Mouse (Mus musculus): ENCODE data around the gene Gm21887. TPM values are rescaled to one million over a fixed set of nuclear protein-coding genes. Genes with fewer than 3 reads are reported as not detected.
"Not testable (repeated sequence)": the region's sequence is repeated elsewhere in the genome, so short reads cannot be mapped to it uniquely, and the experiment has no call there.

Gm21887 gene
- total RNA-seq, 4 experiments from 2014 or later: 17.8 to 49.6 (median 29.3) TPM

DNA sequence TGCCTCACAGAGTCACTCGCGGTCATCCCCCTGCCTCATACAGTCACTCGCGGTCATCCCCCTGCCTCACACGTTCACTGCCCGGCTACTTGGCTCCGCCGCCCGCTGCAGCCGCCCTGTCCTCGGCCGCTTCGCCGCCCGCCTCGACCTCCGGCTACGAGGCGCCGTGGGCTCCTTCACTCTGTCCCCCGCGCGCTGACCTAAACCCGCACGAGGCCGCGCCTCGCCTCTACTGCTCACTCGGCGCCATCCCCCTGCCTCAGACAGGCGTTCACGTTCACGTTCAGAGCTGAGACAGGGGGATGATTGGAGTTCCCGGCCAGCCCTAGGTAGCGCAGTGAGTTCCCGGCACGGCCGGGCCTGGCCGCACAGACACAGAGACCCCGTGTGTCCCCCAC lies 12.0 kb upstream of the Gm21887 start:
- not testable (repeated sequence) for DNase-seq (ENCODE audit: low spot score)

DNA sequence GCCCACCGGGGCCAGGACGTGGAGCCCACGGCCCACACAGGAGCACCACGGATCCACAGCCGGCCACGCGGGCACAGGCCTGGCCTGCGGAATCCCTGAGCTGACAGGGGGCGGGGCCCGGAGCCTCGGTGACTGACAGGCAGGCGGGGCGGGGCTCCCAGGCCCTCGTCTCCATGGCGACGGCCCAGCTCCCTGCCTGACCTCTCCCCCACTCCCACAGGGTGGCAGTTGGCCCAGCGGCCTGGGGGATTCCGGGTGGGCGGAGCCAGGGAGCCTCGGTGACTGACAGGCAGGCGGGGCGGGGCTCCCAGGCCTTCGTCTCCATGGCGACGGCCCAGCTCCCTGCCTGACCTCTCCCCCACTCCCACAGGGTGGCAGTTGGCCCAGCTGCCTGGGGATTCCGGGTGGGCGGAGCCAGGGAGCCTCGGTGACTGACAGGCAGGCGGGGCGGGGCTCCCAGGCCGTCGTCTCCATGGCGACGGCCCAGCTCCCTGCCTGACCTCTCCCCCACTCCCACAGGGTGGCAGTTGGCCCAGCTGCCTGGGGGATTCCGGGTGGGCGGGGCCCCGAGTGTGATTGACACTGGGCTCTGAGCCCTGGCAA lies 11.5 kb upstream of the Gm21887 start:
- peak; percentile 98 for DNase-seq (ENCODE audit: low spot score)

DNA sequence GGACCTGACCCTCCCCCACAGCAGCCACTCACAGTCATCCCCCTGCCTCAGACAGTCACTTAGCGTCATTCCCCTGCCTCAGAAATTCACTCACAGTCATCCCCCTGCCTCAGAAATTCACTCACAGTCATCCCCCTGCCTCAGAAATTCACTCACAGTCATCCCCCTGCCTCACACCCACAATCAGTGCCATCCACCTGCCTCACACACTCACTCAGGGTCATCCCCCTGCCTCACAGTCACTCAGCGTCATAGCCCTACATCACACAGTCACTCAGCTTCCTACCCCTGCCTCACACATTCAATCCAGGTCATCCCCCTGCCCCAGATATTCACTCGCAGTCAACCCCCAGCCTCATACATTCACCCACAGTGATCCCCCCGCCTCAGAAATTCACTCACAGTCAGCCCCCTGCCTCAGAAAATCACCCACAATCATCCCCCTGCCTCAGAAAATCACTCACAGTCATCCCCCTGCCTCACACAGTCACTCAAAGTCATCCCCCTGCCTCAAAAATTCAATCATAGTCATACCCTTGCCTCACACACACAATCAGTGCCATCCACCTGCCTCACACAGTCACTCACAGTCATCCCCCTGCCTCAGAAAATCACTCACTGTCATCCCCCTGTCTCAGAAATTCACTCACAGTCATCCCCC lies 10.8 kb upstream of the Gm21887 start:
- DNase-seq (ENCODE audit: low spot score): not testable (repeated sequence)

DNA sequence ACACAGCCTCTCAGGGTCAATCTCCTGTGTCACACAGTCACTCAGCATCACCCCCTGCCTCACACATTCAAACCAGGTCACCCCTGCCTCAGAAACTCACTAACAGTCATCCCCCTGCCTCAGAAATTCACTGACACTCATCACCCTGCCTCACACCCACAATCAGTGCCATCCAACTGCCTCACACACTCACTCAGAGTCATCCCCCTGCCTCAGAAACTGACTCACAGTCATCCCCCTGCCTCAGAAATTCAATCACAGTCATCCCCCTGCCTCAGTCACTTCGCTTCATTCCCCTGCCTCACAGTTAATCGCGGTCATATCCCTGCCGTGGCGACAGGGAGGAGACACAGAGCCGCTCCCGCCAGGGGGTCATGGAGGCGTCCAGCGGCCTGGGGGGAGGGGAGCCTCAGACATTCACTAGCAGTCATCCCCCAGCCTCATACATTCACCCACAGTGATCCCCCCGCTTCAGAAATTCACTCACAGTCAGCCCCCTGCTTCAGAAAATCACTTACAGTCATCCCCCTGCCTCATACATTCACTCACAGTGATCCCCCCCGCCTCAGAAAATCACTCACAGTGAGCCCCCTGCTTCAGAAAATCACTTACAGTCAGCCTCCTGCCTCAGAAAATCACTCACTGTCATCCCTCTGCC lies 10.1 kb upstream of the Gm21887 start:
- not testable (repeated sequence) for DNase-seq (ENCODE audit: low spot score)

DNA sequence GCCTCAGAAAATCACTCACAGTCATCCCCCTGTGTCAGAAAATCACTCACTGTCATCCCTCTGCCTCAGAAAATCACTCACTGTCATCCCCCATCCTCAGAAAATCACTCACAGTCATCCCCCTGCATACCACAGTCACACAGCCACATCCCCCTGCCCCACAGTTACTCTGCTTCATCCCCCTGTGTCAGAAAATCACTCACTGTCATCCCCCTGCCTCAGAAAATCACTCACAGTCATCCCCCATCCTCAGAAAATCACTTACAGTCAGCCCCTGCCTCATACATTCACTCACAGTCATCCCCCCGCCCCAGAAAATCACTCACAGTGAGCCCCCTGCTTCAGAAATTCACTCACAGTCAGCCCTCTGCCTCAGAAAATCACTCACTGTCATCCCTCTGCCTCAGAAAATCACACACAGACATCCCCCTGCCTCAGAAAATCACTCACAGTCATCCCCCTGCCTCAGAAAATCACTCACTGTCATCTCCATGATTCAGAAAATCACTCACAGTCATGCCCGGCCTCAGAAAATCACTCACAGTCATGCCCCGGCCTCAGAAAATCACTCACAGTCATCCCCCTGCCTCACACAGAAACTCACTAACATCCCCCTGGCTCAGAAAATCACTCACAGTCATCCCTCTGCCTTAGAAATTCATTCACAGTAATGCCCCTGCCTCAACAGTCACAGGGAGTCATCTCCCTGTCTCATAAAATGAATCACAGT lies 9.4 kb upstream of the Gm21887 start:
- not testable (repeated sequence) for DNase-seq (ENCODE audit: low spot score)

DNA sequence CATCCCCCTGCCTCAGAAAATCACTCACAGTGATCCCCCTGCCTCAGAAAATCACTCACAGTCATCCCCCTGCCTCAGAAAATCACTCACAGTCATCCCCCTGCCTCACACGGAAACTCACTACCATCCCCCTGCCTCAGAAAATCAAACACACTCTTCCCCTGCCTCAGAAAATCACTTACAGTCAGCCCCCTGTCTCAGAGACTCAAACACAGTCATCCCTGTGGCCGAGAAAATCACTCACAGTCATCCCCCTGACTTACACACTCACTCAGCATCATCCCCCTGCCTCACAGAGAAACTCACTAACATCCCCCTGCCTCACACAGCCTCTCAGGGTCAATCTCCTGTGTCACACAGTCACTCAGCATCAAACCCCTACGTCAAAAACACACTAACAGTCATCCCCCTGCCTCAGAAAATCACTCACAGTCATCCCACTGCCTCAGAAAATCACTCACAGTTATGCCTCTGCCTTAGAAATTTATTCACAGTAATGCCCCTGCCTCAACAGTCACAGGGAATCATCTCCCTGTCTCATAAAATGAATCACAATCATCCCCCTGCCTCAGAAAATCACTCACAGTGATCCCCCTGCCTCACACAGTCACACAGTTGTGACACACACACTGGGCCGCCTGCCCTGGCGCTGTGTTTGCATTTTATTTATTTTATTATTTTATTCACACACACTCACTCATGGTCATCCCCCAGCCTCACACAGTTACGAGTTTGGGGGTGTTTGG lies 8.6 kb upstream of the Gm21887 start:
- not testable (repeated sequence) for DNase-seq (ENCODE audit: low spot score)

DNA sequence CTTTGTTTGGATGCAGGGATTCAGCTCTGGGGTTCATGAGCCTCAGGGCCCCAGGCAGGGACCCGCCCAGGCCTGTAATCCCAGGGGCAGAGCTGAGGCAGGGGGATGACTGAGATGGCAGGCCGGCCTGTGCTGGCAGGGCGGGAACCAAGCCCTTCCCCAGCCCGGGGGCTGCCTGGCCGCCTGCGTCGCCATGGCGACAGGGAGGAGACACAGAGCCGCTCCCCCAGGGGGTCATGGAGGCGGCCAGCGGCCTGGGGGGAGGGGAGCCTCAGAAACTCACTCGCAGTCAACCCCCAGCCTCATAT lies 8.1 kb upstream of the Gm21887 start:
- not testable (repeated sequence) for DNase-seq (ENCODE audit: low spot score)

DNA sequence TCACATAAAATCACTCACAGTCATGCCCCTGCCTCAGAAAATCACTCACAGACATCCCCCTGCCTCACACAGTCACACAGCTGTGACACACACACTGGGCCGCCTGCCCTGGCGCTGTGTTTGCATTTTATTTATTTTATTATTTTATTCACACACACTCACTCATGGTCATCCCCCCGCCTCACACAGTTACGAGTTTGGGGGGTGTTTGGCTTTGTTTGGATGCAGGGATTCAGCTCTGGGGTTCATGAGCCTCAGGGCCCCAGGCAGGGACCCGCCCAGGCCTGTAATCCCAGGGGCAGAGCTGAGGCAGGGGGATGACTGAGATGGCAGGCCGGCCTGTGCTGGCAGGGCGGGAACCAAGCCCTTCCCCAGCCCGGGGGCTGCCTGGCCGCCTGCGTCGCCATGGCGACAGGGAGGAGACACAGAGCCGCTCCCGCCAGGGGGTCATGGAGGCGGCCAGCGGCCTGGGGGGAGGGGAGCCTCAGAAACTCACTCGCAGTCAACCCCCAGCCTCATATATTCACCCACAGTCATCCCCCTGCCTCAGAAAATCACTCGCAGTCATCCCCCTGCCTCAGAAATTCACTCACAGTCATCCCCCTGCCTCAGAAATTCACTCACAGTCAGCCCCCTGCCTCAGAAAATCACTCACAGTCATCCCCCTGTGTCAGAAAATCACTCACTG lies 6.8 kb upstream of the Gm21887 start:
- DNase-seq (ENCODE audit: low spot score): not testable (repeated sequence)

DNA sequence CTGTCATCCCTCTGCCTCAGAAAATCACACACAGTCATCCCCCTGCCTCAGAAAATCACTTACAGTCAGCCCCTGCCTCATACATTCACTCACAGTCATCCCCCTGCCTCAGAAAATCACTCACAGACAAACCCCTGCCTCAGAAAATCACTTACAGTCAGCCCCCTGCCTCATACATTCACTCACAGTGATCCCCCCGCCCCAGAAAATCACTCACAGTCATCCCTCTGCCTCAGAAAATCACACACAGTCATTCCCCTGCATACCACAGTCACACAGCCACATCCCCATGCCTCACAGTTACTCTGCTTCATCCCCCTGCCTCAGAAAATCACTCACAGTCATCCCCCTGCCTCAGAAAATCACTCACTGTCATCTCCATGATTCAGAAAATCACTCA lies 5.9 kb upstream of the Gm21887 start:
- not testable (repeated sequence) for DNase-seq (ENCODE audit: low spot score)

DNA sequence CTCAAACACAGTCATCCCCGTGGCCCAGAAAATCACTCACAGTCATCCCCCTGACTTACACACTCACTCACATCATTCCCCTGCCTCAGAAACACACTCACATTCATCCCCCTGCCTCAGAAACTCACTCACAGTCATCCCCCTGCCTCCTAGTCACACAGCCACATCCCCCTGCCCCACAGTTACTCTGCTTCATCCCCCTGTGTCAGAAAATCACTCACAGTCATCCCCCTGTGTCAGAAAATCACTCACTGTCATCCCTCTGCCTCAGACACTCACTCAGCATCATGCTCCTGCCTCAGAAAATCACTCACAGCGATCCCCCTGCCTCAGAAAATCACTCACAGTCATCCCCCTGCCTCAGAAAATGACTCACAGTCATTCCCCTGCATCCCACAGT lies 5.2 kb upstream of the Gm21887 start:
- not testable (repeated sequence) for DNase-seq (ENCODE audit: low spot score)

DNA sequence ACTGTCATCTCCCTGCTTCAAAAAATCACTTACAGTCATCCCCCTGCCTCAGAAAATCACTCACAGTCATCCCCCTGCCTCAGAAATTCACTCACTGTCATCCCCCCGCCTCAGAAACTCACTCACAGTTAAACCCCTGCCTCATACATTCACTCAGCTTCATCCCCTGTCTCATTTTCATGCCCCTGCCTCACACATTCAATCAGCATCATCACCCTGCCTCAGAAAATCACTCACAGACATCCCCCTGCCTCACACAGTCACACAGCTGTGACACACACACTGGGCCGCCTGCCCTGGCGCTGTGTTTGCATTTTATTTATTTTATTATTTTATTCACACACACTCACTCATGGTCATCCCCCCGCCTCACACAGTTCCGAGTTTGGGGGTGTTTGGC lies 4.7 kb upstream of the Gm21887 start:
- DNase-seq (ENCODE audit: low spot score): not testable (repeated sequence)

DNA sequence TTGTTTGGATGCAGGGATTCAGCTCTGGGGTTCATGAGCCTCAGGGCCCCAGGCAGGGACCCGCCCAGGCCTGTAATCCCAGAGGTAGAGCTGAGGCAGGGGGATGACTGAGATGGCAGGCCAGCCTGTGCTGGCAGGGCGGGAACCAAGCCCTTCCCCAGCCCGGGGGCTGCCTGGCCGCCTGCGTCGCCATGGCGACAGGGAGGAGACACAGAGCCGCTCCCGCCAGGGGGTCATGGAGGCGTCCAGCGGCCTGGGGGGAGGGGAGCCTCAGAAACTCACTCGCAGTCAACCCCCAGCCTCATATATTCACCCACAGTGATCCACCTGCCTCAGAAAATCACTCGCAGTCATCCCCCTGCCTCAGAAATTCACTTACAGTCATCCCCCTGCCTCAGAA lies 4.3 kb upstream of the Gm21887 start:
- not testable (repeated sequence) for DNase-seq (ENCODE audit: low spot score)

DNA sequence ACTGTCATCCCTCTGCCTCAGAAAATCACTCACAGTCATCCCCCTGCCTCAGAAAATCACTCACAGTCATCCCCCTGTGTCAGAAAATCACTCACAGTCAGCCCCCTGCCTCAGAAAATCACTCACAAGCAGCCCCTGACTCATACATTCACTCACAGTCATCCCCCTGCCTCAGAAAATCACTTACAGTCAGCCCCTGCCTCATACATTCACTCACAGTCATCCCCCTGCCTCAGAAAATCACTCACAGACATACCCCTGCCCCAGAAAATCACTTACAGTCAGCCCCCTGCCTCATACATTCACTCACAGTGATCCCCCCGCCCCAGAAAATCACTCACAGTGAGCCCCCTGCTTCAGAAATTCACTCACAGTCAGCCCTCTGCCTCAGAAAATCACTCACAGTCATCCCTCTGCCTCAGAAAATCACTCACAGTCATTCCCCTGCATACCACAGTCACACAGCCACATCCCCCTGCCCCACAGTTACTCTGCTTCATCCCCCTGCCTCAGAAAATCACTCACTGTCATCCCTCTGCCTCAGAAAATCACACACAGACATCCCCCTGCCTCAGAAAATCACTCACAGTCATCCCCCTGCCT lies 3.7 kb upstream of the Gm21887 start:
- not testable (repeated sequence) for DNase-seq (ENCODE audit: low spot score)

DNA sequence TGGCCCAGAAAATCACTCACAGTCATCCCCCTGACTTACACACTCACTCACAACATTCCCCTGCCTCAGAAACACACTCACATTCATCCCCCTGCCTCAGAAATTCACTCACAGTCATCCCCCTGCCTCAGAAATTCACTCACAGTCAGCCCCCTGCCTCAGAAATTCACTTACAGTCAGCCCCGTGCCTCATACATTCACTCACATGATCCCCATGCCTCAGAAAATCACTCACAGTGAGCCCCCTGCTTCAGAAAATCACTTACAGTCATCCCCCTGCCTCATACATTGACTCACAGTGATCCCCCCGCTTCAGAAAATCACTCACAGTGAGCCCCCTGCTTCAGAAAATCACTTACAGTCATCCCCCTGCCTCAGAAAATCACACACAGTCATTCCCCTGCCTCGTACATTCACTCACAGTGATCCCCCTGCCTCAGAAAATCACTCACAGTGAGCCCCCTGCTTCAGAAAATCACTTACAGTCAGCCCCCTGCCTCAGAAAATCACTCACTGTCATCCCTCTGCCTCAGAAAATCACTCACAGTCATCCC lies 2.7 kb upstream of the Gm21887 start:
- not testable (repeated sequence) for DNase-seq (ENCODE audit: low spot score)

DNA sequence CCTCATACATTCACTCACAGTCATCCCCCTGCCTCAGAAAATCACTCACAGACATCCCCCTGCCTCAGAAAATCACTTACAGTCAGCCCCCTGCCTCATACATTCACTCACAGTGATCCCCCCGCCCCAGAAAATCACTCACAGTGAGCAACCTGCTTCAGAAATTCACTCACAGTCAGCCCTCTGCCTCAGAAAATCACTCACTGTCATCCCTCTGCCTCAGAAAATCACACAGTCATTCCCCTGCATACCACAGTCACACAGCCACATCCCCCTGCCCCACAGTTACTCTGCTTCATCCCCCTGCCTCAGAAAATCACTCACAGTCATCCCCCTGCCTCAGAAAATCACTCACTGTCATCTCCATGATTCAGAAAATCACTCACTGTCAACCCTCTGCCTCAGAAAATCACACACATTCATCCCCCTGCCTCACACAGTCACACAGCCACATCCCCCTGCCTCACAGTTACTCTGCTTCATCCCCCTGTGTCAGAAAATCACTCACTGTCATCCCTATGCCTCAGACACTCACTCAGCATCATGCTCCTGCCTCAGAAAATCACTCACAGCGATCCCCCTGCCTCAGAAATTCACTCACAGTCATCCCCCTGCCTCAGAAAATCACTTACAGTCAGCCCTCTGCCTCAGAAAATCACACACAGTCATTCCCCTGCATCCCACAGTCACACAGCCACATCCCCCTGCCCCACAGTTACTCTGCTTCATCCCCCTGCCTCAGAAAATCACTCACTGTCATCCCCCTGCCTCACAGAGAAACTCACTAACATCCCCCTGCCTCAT lies 1.9 kb upstream of the Gm21887 start:
- DNase-seq (ENCODE audit: low spot score): not testable (repeated sequence)

DNA sequence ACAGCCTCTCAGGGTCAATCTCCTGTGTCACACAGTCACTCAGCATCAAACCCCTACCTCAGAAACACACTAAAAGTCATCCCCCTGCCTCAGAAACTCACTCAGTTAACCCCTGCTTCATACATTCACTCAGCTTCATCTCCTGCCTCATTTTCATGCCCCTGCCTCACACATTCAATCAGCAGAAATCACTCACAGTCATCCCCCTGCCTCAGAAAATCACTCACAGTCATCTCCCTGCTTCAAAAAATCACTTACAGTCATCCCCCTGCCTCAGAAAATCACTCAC lies 1.3 kb upstream of the Gm21887 start:
- DNase-seq (ENCODE audit: low spot score): not testable (repeated sequence)

DNA sequence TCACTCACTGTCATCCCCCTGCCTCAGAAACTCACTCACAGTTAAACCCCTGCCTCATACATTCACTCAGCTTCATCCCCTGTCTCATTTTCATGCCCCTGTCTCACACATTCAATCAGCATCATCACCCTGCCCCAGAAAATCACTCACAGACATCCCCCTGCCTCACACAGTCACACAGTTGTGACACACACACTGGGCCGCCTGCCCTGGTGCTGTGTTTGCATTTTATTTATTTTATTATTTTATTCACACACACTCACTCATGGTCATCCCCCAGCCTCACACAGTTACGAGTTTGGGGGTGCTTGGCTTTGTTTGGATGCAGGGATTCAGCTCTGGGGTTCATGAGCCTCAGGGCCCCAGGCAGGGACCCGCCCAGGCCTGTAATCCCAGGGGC lies 875 bp upstream of the Gm21887 start:
- not testable (repeated sequence) for DNase-seq (ENCODE audit: low spot score)

DNA sequence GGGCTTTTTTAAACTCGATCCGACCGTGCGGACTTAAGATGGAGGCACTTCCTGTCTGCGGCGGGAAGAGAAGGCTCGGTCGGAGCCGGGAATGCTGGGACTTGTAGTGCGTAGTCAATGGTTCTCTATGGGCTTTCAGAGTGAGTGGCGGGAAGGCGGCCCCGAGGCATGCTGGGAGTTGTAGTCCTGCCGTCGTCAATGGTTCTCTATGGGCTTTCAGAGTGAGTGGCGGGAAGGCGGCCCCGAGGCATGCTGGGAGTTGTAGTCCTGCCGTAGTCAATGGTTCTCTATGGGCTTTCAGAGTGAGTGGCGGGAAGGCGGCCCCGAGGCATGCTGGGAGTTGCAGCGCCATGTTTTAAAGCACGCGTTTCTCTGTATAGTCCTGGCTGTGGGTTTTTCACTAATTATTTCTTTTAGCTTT lies 352 bp downstream of the Gm21887 start:
- DNase-seq (ENCODE audit: low spot score): peak; percentile 100

All from heart, adult 8-10 months (tissue).